Mouse (Mus musculus): ENCODE results near the gene Mbd3. TPM values are rescaled to one million over a fixed set of nuclear protein-coding genes. Genes with fewer than 3 reads are reported as not detected.

Gene Mbd3
- 268 and 290 TPM in 2 replicates for polyA plus RNA-seq (2012; rRNA removed)

DNA sequence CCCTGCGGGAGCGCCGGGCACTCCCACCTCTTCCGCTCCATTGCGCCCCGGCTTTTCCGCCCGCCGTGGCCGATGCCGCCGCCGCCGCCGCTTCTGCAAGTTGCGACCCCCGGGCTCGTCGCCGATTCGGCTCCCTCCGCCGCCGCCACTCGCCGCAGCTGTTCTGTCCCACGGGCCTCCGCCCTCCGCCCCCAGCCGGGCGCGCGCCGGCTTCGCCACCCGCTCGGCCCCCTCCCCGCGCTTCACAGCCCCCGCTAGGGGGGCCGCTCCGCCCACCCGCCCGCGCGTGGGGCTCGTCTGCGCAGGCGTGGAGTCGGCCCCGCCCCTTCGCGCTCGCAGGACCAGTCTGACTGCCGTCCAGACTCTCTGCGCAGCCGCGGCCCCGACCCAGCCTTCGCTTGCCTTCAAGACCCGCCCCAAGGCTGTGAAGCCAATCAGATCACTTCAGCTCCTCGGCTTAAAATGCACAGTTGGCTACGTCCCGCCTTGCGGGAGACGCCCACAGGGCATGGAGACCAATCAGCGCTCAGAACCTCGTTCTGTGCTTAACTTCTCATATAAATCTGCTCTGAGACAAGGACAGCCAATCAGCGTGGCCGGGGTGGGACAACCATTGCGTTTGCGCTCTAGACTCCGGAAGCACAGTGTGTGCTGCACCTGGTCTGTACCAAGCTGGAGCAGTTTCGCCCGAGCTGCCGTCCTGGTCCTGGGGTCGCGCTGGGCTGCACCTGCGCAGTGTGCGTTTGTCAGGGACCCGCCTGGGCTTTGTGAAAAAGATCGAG is at the start of gene Mbd3:
Mbd3 (minus strand) TSS at position 360 of the 782 bp plus-strand sequence.
- DNase-seq: peak; percentile 100
- Histone ChIP-seq H3K27me3 (ENCODE audit: control insufficient read depth, insufficient read depth, low read length) (no peaks in the 10 kb centered on the region), H3K4me3 (ENCODE audit: control insufficient read depth, insufficient read depth, low read length) (peak within 1 kb of the TSS; percentile 52), H3K4me1 (replicated peaks; ENCODE audit: control insufficient read depth, insufficient read depth, low read length) (peaks cover 18% of the 10 kb centered on the region), H3K36me3 (ENCODE audit: control insufficient read depth, insufficient read depth, low read length) (peaks cover 7% of the 10 kb centered on the region; the same call in 1 of the 2 replicates), H3K27ac (ENCODE audit: control insufficient read depth, insufficient read depth, low read length) (peak within 1 kb of the TSS; percentile 83)
- WGBS: under 1% methylated on average over 82 of the region's 82 CpGs
- TF ChIP-seq POLR2A (IDR thresholded peaks at IDR 0.05; ENCODE audit: control insufficient read depth, extremely low read depth, insufficient read depth, low read length, poor library complexity) (peak; percentile 93), CTCF (IDR thresholded peaks at IDR 0.05; ENCODE audit: borderline replicate concordance, control insufficient read depth, extremely low read depth, insufficient read depth, low read length, poor library complexity) (0 out of 2 replicates have a peak, but pooled peaks have one; percentile 60)

DNA sequence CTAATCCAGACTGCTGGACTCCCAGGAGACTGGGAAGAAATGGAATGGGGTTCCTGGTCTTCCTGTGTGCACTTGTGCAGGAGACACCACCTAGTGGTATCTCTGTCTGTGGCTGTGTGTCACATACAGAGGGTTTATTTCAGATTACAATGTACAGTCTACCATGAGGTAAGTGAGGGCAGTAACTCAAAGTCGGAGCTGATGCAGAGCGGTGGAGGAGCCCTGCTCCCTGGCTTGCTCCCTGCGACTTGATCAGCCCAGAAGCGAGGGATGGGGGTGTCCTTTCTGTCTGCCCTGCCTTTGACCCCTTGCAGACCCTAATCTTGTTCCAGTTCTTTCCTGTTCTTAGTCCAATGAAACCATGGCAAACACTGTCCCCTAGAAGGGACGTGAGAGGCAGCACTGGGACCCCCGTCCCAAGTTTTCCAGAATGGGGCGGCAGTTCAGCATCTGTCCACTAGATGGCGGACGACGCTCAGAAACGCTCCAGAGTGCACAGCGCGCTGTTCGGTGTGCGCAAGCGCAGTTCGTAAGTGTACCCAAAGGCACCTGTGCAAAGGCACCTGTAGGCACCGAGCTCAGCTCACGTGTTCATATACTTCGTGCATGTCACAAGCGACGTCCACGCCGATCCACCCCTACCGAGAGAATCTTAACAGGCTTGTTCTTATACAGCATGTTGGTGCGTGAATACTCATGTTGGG is 46.7 kb upstream of the Mbd3 start:
- 11% methylated on average over 26 of the region's 26 CpGs for WGBS
- no peaks in the 10 kb centered on the region for H3K27me3 ChIP-seq (ENCODE audit: control insufficient read depth, insufficient read depth, low read length)
- H3K27ac ChIP-seq (ENCODE audit: control insufficient read depth, insufficient read depth, low read length): no peak overlapping the region
- peak; percentile 83 for DNase-seq
- no peaks in the 10 kb centered on the region for H3K36me3 ChIP-seq (ENCODE audit: control insufficient read depth, insufficient read depth, low read length)
- TF ChIP-seq POLR2A (IDR thresholded peaks at IDR 0.05; ENCODE audit: control insufficient read depth, extremely low read depth, insufficient read depth, low read length, poor library complexity) (no peak), CTCF (IDR thresholded peaks at IDR 0.05; ENCODE audit: borderline replicate concordance, control insufficient read depth, extremely low read depth, insufficient read depth, low read length, poor library complexity) (peak; percentile 98)
- peaks cover 11% of the 10 kb centered on the region; the same call in 1 of the 2 replicates for H3K4me1 ChIP-seq (replicated peaks; ENCODE audit: control insufficient read depth, insufficient read depth, low read length)
- no peak overlapping the region for H3K4me3 ChIP-seq (ENCODE audit: control insufficient read depth, insufficient read depth, low read length)

- Histone ChIP-seq H3K36me3 (ENCODE audit: control insufficient read depth, insufficient read depth, low read length) (no peaks in the 10 kb centered on the region), H3K27ac (ENCODE audit: control insufficient read depth, insufficient read depth, low read length) (no peak overlapping the region), H3K4me3 (ENCODE audit: control insufficient read depth, insufficient read depth, low read length) (no peak overlapping the region), H3K4me1 (replicated peaks; ENCODE audit: control insufficient read depth, insufficient read depth, low read length) (peaks cover 11% of the 10 kb centered on the region; the same call in 1 of the 2 replicates), H3K27me3 (ENCODE audit: control insufficient read depth, insufficient read depth, low read length) (no peaks in the 10 kb centered on the region)
- TF ChIP-seq POLR2A (IDR thresholded peaks at IDR 0.05; ENCODE audit: control insufficient read depth, extremely low read depth, insufficient read depth, low read length, poor library complexity) (no peak), CTCF (IDR thresholded peaks at IDR 0.05; ENCODE audit: borderline replicate concordance, control insufficient read depth, extremely low read depth, insufficient read depth, low read length, poor library complexity) (no peak)
- 96% methylated on average over 1 of the region's 1 CpGs for WGBS
- DNase-seq: no peak
Observed at GRCm38 (mm10) chr10:80445052-80445451, 45.7 kb upstream of the Mbd3 start.

DNA sequence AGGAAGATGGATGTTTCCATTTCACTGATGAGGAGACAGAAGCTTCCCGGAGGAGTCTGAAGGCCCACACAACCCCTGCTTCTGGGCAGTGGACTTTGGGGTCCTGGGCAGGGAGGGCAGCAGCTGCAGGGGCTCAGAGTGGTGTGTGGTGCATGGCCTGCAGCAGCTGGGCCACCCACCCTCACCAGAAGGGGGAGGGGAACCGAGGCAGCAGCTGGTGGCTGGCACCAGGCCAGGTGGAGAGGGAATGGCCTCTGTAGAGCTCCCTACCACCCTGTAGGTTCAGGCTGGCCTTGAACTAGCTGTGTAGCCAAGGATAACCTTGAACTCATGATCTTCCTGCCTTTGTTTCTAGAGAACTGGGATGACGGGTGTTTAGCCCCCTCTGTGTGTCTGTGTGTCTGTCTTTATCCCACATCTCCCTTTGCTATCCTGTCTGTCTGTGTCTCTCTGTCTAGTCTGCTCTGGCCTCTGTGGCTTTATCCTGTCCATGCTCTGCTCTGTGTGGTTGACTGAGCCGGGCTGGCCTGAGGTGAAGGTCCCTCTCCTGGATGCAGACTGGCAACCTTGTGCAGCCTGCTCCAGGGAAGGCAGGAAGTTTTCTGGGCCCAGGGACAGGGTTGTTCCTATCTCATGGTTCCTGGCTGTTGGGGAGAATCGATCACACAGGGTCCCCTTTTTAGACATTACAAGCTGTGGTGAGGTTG is 45.1 kb upstream of the Mbd3 start:
- TF ChIP-seq CTCF (IDR thresholded peaks at IDR 0.05; ENCODE audit: borderline replicate concordance, control insufficient read depth, extremely low read depth, insufficient read depth, low read length, poor library complexity) (no peak), POLR2A (IDR thresholded peaks at IDR 0.05; ENCODE audit: control insufficient read depth, extremely low read depth, insufficient read depth, low read length, poor library complexity) (no peak)
- Histone ChIP-seq H3K27ac (ENCODE audit: control insufficient read depth, insufficient read depth, low read length) (no peak overlapping the region), H3K36me3 (ENCODE audit: control insufficient read depth, insufficient read depth, low read length) (no peaks in the 10 kb centered on the region), H3K27me3 (ENCODE audit: control insufficient read depth, insufficient read depth, low read length) (no peaks in the 10 kb centered on the region), H3K4me3 (ENCODE audit: control insufficient read depth, insufficient read depth, low read length) (no peak overlapping the region), H3K4me1 (replicated peaks; ENCODE audit: control insufficient read depth, insufficient read depth, low read length) (peaks cover 11% of the 10 kb centered on the region; the same call in 1 of the 2 replicates)
- 59% methylated on average over 5 of the region's 5 CpGs for WGBS
- no peak for DNase-seq

GRCm38 (mm10) chr10:80443575-80444278 is 44.4 kb upstream of the Mbd3 start:
- H3K4me1 ChIP-seq (replicated peaks; ENCODE audit: control insufficient read depth, insufficient read depth, low read length): peaks cover 11% of the 10 kb centered on the region; the same call in 1 of the 2 replicates
- TF ChIP-seq POLR2A (IDR thresholded peaks at IDR 0.05; ENCODE audit: control insufficient read depth, extremely low read depth, insufficient read depth, low read length, poor library complexity) (no peak), CTCF (IDR thresholded peaks at IDR 0.05; ENCODE audit: borderline replicate concordance, control insufficient read depth, extremely low read depth, insufficient read depth, low read length, poor library complexity) (no peak)
- H3K36me3 ChIP-seq (ENCODE audit: control insufficient read depth, insufficient read depth, low read length): no peaks in the 10 kb centered on the region
- H3K4me3 ChIP-seq (ENCODE audit: control insufficient read depth, insufficient read depth, low read length): no peak overlapping the region
- WGBS: 90% methylated on average over 7 of the region's 8 CpGs
- no peaks in the 10 kb centered on the region for H3K27me3 ChIP-seq (ENCODE audit: control insufficient read depth, insufficient read depth, low read length)
- no peak for DNase-seq
- no peak overlapping the region for H3K27ac ChIP-seq (ENCODE audit: control insufficient read depth, insufficient read depth, low read length)

All from thymus, adult 2 months (tissue).